Mouse (Mus musculus) ES-Bruce4 (cell line): ENCODE data around the gene Dap3.

Experiments used
- CTCF ChIP-seq: IDR thresholded peaks from one replicate; pipeline ENCODE4 v1.8.1; 2011; ENCODE audit warnings: low read depth, low read length
- EP300 ChIP-seq: IDR thresholded peaks from 2 replicates; pipeline ENCODE4 v1.6.1; 2011; ENCODE audit warnings: low read depth, low read length; ENCODE audit not compliant: insufficient read depth
- POLR2A ChIP-seq: IDR thresholded peaks from one replicate; pipeline ENCODE4 v1.8.1; 2011; ENCODE audit warnings: low read length; ENCODE audit not compliant: insufficient read depth

- TF ChIP-seq CTCF (no peak), EP300 (no peak), POLR2A (no peak)
These were observed 46.2 kb downstream of the Dap3 start for GRCm38 (mm10) chr3:88904803-88905202.
